Mouse (Mus musculus): ENCODE measurements around the gene Ankrd28. TPM values are rescaled to one million over a fixed set of nuclear protein-coding genes. Genes with fewer than 3 reads are reported as not detected.

Ankrd28 gene
- polyA plus RNA-seq, 1 experiment from 2014 or later = 8.8 TPM

DNA sequence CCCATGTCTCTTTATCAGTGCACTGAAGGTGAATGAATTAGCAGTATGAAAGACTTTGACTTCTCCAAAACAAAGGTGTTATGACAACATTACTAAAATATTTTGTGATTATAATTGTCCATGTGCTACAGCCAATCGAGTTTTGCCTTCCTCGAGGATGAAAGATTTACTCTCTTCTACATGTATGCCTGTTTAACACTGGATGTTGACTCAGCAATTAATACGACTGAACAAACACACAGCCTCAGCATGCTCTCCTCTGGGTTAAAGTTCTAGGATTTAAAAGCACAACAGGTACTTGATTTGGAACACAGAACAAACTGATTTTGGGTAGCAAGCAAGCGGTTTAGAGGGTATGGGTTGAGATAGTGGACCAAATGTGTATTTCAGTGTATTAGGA, 1.6 kb upstream of the Ankrd28 start:
- no peak for ATAC-seq (ENCODE audit: insufficient number of reproducible peaks, low FRiP score)
- H3K4me1 ChIP-seq (replicated peaks) = peaks cover under 1% of the 10 kb centered on the region; the same call in 1 of the 2 replicates
- H3K27me3 ChIP-seq (replicated peaks) = no peaks in the 10 kb centered on the region
- H3K4me2 ChIP-seq = no peak overlapping the region
- H3K9me3 ChIP-seq (replicated peaks) = peaks cover 6% of the 10 kb centered on the region
- WGBS = 62% methylated on average over 4 of the region's 4 CpGs
- H3K9ac ChIP-seq = no peak overlapping the region
- no peak overlapping the region for H3K4me3 ChIP-seq
- H3K27ac ChIP-seq (ENCODE audit: poor library complexity, severe bottlenecking) = no peak overlapping the region
- H3K36me3 ChIP-seq = no peaks in the 10 kb centered on the region

DNA sequence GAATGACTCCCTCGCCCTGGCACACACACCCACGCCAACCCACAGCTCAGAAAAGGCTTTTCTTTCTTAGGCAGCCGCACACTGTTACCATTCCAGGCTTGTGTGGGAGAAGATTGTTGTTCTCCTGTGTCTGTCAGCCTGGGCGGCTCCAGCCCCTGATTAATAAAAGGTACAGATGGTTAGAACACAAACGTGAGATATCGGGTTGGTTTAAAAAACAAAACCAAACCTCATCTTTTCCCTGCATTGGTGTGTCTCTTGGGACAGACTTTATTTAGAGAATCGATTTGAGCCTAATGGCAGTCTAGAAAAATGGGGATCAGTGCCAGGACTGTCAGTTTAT, 890 bp upstream of the Ankrd28 start:
- peaks cover 3% of the 10 kb centered on the region; the same call in 1 of the 2 replicates for H3K4me1 ChIP-seq (replicated peaks)
- H3K27me3 ChIP-seq (replicated peaks) = no peaks in the 10 kb centered on the region
- ATAC-seq (ENCODE audit: insufficient number of reproducible peaks, low FRiP score) = no peak
- H3K4me2 ChIP-seq = peak overlapping the region; percentile 89
- 0 out of 2 replicates have a peak, but pooled peaks cover 2% of the 10 kb centered on the region for H3K9me3 ChIP-seq (replicated peaks)
- WGBS = 10% methylated on average over 7 of the region's 7 CpGs
- H3K36me3 ChIP-seq = no peaks in the 10 kb centered on the region
- no peak overlapping the region for H3K27ac ChIP-seq (ENCODE audit: poor library complexity, severe bottlenecking)
- H3K9ac ChIP-seq = peak overlapping the region; percentile 91
- H3K4me3 ChIP-seq = peak overlapping the region; percentile 98

DNA sequence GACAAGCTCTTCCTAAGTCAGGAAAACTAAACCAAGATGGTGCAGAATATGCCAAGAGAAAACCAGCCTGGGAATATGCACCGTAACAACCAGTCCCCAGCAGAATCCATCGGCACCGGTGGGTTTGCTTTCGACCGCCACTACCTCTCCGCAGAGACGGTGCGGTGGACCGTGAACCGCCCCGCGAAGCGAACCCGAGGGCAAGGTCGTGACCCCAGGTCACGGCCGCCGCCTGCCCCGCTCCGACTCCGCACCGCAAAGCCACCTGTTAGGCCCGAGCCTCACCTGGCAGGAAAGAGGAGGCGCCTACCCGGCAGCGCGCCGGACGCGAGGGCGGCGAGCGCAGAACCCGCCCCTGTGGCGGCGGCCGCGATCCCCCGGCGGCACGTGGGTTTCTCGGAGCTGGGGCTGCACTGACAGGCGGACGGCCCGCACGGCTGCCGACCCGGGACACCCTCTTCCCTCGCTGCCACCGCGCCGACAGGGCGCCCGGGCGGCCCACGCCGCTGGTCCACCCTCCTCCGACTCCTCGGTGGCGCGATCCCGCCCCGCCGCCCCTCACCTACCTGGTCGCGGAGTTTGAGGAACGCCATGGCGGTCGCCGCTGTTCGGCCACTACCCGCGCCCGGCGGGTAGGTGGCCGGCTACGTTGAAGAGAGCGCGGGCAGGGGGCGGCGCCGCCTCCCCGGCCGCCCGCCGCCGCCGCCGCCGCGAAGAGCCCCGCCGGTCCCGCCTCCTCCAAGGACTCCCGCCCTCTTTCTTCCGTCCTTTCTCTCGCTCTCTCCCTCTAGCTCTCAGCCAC, 489 bp downstream of the Ankrd28 start:
- under 1% methylated on average over 90 of the region's 97 CpGs for WGBS
- Histone ChIP-seq H3K27ac (ENCODE audit: poor library complexity, severe bottlenecking) (peak overlapping the region; percentile 93), H3K4me2 (peak overlapping the region; percentile 89), H3K27me3 (replicated peaks) (no peaks in the 10 kb centered on the region), H3K4me1 (replicated peaks) (peaks cover 3% of the 10 kb centered on the region; the same call in 1 of the 2 replicates), H3K4me3 (peak overlapping the region; percentile 98), H3K36me3 (no peaks in the 10 kb centered on the region), H3K9me3 (replicated peaks) (no peaks in the 10 kb centered on the region), H3K9ac (peak overlapping the region; percentile 91)
- ATAC-seq (ENCODE audit: insufficient number of reproducible peaks, low FRiP score) = peak; percentile 74

DNA sequence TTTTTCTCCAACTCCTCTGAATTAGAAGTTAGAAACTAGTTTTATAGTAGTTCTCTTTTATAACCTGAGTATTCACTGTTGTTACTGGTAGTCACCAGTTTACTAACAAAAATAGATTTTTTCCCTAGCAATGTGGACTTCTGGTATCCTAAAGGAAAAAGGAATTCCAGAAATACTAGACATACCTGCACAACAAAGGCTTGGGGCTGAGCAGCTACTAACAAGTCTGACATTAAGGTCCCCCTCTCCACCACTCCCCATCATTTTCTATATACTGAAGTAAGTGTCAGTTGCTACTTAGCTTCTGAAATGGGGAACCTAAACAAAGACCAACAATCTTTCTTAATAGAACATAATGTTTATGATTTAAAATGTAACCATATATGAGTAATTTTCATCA, 3.2 kb downstream of the Ankrd28 start:
- ATAC-seq (ENCODE audit: insufficient number of reproducible peaks, low FRiP score) = no peak
- no peak overlapping the region for H3K4me3 ChIP-seq
- H3K9ac ChIP-seq = no peak overlapping the region
- H3K27ac ChIP-seq (ENCODE audit: poor library complexity, severe bottlenecking) = no peak overlapping the region
- no peaks in the 10 kb centered on the region for H3K9me3 ChIP-seq (replicated peaks)
- peaks cover 3% of the 10 kb centered on the region; the same call in 1 of the 2 replicates for H3K4me1 ChIP-seq (replicated peaks)
- no peak overlapping the region for H3K4me2 ChIP-seq
- H3K27me3 ChIP-seq (replicated peaks) = no peaks in the 10 kb centered on the region
- no peaks in the 10 kb centered on the region for H3K36me3 ChIP-seq

DNA sequence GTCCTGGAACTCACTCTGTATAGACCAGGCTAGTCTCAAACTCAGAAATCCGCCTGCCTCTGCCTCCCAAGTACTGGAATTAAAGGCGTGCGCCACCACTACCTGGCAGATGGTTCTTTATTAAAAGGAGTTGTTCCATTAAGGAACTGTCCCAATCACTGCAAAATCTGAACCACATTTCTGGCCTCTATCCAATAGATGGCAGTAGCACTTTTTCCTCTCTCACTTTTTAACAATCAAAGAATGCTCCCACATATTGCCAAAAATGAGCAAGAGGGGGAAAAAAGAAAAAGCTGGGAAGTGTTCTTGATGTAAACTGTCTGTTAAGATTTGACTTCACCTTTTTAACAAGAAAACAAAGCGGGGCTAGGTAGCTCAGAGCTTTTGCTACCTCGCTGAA, 20.5 kb downstream of the Ankrd28 start:
- Histone ChIP-seq H3K36me3 (peaks cover 4% of the 10 kb centered on the region; the same call in 1 of the 2 replicates), H3K27ac (ENCODE audit: poor library complexity, severe bottlenecking) (no peak overlapping the region), H3K27me3 (replicated peaks) (no peaks in the 10 kb centered on the region), H3K4me2 (no peak overlapping the region), H3K4me3 (no peak overlapping the region), H3K9ac (no peak overlapping the region), H3K4me1 (replicated peaks) (no peaks in the 10 kb centered on the region), H3K9me3 (replicated peaks) (no peaks in the 10 kb centered on the region)
- 89% methylated on average over 5 of the region's 5 CpGs for WGBS
- no peak for ATAC-seq (ENCODE audit: insufficient number of reproducible peaks, low FRiP score)

DNA sequence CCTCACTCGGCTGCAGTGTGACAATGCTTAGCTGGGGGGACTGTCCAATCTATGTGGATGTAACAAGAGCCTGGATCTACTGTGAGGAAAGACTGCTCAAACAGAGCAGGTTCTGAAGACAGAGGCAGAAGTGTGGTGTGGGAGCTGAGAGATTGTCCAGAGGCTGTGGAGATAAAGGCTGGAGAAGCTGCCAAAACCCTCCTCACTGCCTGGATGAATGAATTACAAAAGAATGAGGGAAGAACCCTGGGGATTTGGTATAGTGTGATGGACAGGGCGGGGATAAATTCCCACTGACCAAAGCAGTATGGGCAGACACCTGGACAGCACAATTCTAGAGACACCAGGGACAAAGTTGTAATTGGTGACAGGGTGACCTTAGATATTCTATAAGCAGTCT, 26.7 kb downstream of the Ankrd28 start:
- H3K9ac ChIP-seq = no peak overlapping the region
- 32% methylated on average over 2 of the region's 2 CpGs for WGBS
- no peaks in the 10 kb centered on the region for H3K9me3 ChIP-seq (replicated peaks)
- H3K27ac ChIP-seq (ENCODE audit: poor library complexity, severe bottlenecking) = peak overlapping the region; percentile 0; the same call in 1 of the 2 replicates
- H3K27me3 ChIP-seq (replicated peaks) = no peaks in the 10 kb centered on the region
- peaks cover 4% of the 10 kb centered on the region; the same call in 1 of the 2 replicates for H3K36me3 ChIP-seq
- ATAC-seq (ENCODE audit: insufficient number of reproducible peaks, low FRiP score) = peak; percentile 29; the same call in 1 of the 2 replicates
- H3K4me3 ChIP-seq = no peak overlapping the region
- no peak overlapping the region for H3K4me2 ChIP-seq
- H3K4me1 ChIP-seq (replicated peaks) = peaks cover 18% of the 10 kb centered on the region

DNA sequence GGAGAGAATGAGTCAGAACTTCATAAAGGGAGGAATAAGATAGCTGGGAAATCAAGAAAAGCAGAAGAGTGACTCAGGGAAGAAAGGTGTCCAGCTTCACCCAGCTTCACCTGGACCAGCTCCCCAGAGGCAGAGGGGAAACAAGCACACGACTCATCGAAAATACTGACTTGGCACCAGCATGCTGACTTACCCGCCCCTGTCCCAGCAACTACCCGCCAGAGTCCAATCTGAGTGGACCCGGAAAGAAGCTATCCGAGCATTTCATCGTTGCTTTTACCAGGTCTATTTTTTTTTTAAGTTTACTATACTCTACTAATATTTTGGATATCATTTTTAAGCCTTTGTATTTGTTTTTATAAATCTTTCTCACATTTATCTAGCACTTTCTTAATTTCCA, 29.5 kb downstream of the Ankrd28 start:
- 88% methylated on average over 7 of the region's 7 CpGs for WGBS
- H3K9ac ChIP-seq = no peak overlapping the region
- no peaks in the 10 kb centered on the region for H3K9me3 ChIP-seq (replicated peaks)
- H3K27me3 ChIP-seq (replicated peaks) = no peaks in the 10 kb centered on the region
- ATAC-seq (ENCODE audit: insufficient number of reproducible peaks, low FRiP score) = no peak
- no peak overlapping the region for H3K4me2 ChIP-seq
- H3K4me3 ChIP-seq = no peak overlapping the region
- no peaks in the 10 kb centered on the region for H3K36me3 ChIP-seq
- no peak overlapping the region for H3K27ac ChIP-seq (ENCODE audit: poor library complexity, severe bottlenecking)
- peaks cover 23% of the 10 kb centered on the region for H3K4me1 ChIP-seq (replicated peaks)

DNA sequence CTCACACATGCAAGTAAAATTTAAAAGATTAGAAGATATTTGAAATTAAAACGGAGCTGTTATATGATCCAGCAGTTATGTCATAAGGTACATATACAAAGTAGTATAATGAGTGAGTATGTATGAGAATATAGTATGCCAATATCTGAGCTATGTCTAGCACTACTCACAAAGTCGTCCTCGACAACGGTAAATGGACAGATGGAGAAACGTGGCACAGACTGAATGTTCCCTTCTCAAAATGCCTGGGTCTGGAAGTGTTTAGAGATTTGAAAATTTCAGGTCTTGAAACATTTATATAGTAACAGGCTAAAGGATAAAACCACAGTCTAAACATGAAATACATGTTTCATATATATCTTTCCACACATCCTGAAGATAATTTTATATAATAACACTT, 30.0 kb downstream of the Ankrd28 start:
- ATAC-seq (ENCODE audit: insufficient number of reproducible peaks, low FRiP score) = no peak
- H3K36me3 ChIP-seq = no peaks in the 10 kb centered on the region
- WGBS = 82% methylated on average over 5 of the region's 5 CpGs

DNA sequence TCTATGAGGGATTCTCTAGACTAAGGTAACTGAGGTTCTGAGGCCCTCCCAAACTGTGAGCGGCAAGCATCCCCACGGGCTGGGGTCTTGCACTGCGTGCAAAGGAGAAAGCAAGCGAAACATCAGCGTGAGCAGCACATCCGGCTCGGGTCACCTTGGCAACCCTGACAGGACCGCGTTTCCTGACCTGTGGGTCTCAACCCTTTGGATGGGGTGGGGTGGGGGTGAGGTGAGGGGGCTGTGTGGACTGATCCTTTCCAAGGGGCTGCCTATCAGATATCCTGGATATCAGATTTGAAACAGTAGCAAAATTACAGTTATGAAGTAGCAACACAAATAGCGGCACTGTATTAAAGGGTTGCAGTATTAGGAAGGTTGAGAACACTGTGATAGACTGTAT, 31.5 kb downstream of the Ankrd28 start:
- peaks cover 22% of the 10 kb centered on the region for H3K4me1 ChIP-seq (replicated peaks)
- no peak for ATAC-seq (ENCODE audit: insufficient number of reproducible peaks, low FRiP score)
- H3K4me3 ChIP-seq = no peak overlapping the region
- WGBS = 76% methylated on average over 10 of the region's 10 CpGs
- no peak overlapping the region for H3K9ac ChIP-seq
- no peak overlapping the region for H3K4me2 ChIP-seq
- no peak overlapping the region for H3K27ac ChIP-seq (ENCODE audit: poor library complexity, severe bottlenecking)
- H3K27me3 ChIP-seq (replicated peaks) = no peaks in the 10 kb centered on the region
- no peaks in the 10 kb centered on the region for H3K36me3 ChIP-seq
- no peaks in the 10 kb centered on the region for H3K9me3 ChIP-seq (replicated peaks)

More for the DNA sequence above, 30.0 kb downstream of the Ankrd28 start:
- H3K4me1 ChIP-seq (replicated peaks) = peaks cover 23% of the 10 kb centered on the region
- H3K4me3 ChIP-seq = no peak overlapping the region
- no peak overlapping the region for H3K4me2 ChIP-seq
- no peaks in the 10 kb centered on the region for H3K9me3 ChIP-seq (replicated peaks)
- H3K9ac ChIP-seq = no peak overlapping the region
- H3K27ac ChIP-seq (ENCODE audit: poor library complexity, severe bottlenecking) = no peak overlapping the region
- H3K27me3 ChIP-seq (replicated peaks) = no peaks in the 10 kb centered on the region

DNA sequence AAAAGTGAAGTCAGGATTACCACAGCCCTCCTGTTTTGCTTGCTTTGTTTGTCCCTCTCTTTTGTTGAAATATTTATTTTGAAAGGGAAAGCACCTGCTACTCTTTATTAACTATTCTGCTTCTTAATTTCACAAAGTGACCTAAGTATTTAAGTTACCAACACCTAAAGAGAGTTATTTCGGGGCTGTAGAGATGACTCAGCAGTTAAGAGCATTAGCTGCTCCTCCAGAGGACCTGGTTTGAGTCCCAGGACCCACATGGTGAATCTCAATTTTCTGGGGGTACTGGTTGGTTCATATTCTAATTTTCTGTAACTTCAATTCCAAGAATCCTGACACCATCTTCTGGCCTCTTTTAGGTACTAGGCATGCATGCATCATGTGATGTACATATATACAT, 34.9 kb downstream of the Ankrd28 start:
- no peak overlapping the region for H3K9ac ChIP-seq
- no peaks in the 10 kb centered on the region for H3K36me3 ChIP-seq
- no peak overlapping the region for H3K4me3 ChIP-seq
- H3K4me2 ChIP-seq = no peak overlapping the region
- no peaks in the 10 kb centered on the region for H3K9me3 ChIP-seq (replicated peaks)
- 40% methylated on average over 1 of the region's 1 CpGs for WGBS
- H3K27me3 ChIP-seq (replicated peaks) = no peaks in the 10 kb centered on the region
- H3K4me1 ChIP-seq (replicated peaks) = peaks cover 12% of the 10 kb centered on the region; the same call in 1 of the 2 replicates
- no peak for ATAC-seq (ENCODE audit: insufficient number of reproducible peaks, low FRiP score)
- no peak overlapping the region for H3K27ac ChIP-seq (ENCODE audit: poor library complexity, severe bottlenecking)

DNA sequence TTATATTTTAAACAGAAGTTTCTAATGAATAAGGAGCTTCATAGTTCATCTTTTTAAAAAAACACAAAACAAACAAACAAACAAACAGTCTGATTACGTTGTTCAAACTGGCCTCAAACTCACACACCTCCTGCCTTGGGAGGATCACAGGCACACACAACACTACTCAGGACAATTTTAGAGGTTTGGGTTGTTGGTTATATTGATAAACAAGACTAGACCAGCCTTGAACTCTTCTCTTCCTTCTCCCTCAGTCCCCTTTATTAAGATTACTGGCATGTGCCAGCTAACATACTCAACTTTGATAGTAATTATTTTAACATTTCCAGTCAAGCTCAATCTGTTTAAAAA, 35.7 kb downstream of the Ankrd28 start:
- H3K36me3 ChIP-seq = no peaks in the 10 kb centered on the region
- no peak overlapping the region for H3K9ac ChIP-seq
- H3K9me3 ChIP-seq (replicated peaks) = no peaks in the 10 kb centered on the region
- H3K4me2 ChIP-seq = no peak overlapping the region
- ATAC-seq (ENCODE audit: insufficient number of reproducible peaks, low FRiP score) = no peak
- H3K4me1 ChIP-seq (replicated peaks) = peaks cover 12% of the 10 kb centered on the region; the same call in 1 of the 2 replicates
- no peak overlapping the region for H3K27ac ChIP-seq (ENCODE audit: poor library complexity, severe bottlenecking)
- H3K27me3 ChIP-seq (replicated peaks) = no peaks in the 10 kb centered on the region
- 33% methylated on average over 1 of the region's 1 CpGs for WGBS
- H3K4me3 ChIP-seq = no peak overlapping the region

Data from heart, embryonic 12.5 days (tissue).